Mouse (Mus musculus) bone marrow, adult 2 months (tissue): ENCODE measurements around the gene Plcb1. TPM values are rescaled to one million over a fixed set of nuclear protein-coding genes. Genes with fewer than 3 reads are reported as not detected.

Experiments used
- H3K27ac ChIP-seq: fragments of 200-500 bp; 2 replicates; pipeline ENCODE4 v1.5.1; 2012; ENCODE audit warnings: low read depth, mild to moderate bottlenecking, control low read depth, inconsistent platforms, low read length; ENCODE audit not compliant: control insufficient read depth, poor library complexity, insufficient read depth
- H3K4me1 ChIP-seq: fragments of 200-500 bp; 2 replicates; pipeline ENCODE4 v1.6.1; 2011; ENCODE audit warnings: low read length; ENCODE audit not compliant: control insufficient read depth, insufficient read depth
- H3K4me3 ChIP-seq: fragments of 200-500 bp; replicated peaks from 2 replicates; pipeline ENCODE3; 2011; ENCODE audit warnings: mild to moderate bottlenecking, low read depth, low read length, control low read depth; ENCODE audit not compliant: control insufficient read depth
- CTCF ChIP-seq: fragments of 200-500 bp; IDR thresholded peaks from 2 replicates; pipeline ENCODE4 v1.5.1; 2011; ENCODE audit warnings: low read length, control low read depth; ENCODE audit not compliant: control insufficient read depth, insufficient read depth
- POLR2A ChIP-seq: fragments of 200-500 bp; IDR thresholded peaks from 2 replicates; pipeline ENCODE4 v1.6.1; 2011; ENCODE audit warnings: low read depth, mild to moderate bottlenecking, control low read depth, low read length, borderline replicate concordance; ENCODE audit not compliant: control insufficient read depth
- WGBS: fragments of 180-500 bp; shearing (Covaris S2); methylation state at CpG from one replicate; pipeline ENCODE4 v1.1.7; 2018; 5-methylcytosine and 5-hydroxymethylcytosine counted together
- polyA plus RNA-seq: library from polyadenylated mRNA; stranded (reverse); fragments of >200 nt; gene quantifications from 2 replicates; pipeline ENCODE4 v1.2.4, GENCODE M21; 2011; ENCODE audit warnings: low replicate concordance; ENCODE audit not compliant: missing spikeins, insufficient read depth, insufficient read length

Gene Plcb1
- polyA plus RNA-seq, 1 experiment = 5.6 TPM

- Histone ChIP-seq H3K4me1 (no peaks in the 10 kb centered on the region), H3K4me3 (no peak overlapping the region), H3K27ac (no peak overlapping the region)
- TF ChIP-seq CTCF (no peak), POLR2A (no peak)
- 77% methylated on average over 4 of the region's 4 CpGs for WGBS
Measured at GRCm38 (mm10) chr2:135101292-135101691, 315.4 kb downstream of the Plcb1 start.

GRCm38 (mm10) chr2:135101943-135102342, 316.1 kb downstream of the Plcb1 start:
- H3K27ac ChIP-seq = no peak overlapping the region
- 90% methylated on average over 1 of the region's 1 CpGs for WGBS

GRCm38 (mm10) chr2:135106649-135107048, 320.8 kb downstream of the Plcb1 start:
- no peak overlapping the region for H3K4me3 ChIP-seq
- TF ChIP-seq POLR2A (no peak), CTCF (no peak)
- H3K4me1 ChIP-seq = no peaks in the 10 kb centered on the region
- 87% methylated on average over 4 of the region's 4 CpGs for WGBS
- H3K27ac ChIP-seq = no peak overlapping the region

More at GRCm38 (mm10) chr2:135101943-135102342, 316.1 kb downstream of the Plcb1 start:
- no peak overlapping the region for H3K4me3 ChIP-seq
- no peaks in the 10 kb centered on the region for H3K4me1 ChIP-seq
- TF ChIP-seq POLR2A (no peak), CTCF (no peak)

- Histone ChIP-seq H3K4me1 (no peaks in the 10 kb centered on the region), H3K4me3 (no peak overlapping the region), H3K27ac (no peak overlapping the region)
- 65% methylated on average over 2 of the region's 2 CpGs for WGBS
- no peak for TF ChIP-seq POLR2A
- TF ChIP-seq CTCF = no peak
Measured at GRCm38 (mm10) chr2:135108607-135109006, 322.7 kb downstream of the Plcb1 start.

- TF ChIP-seq POLR2A (no peak), CTCF (no peak)
- 75% methylated on average over 3 of the region's 3 CpGs for WGBS
- H3K4me3 ChIP-seq = no peak overlapping the region
- no peaks in the 10 kb centered on the region for H3K4me1 ChIP-seq
- H3K27ac ChIP-seq = no peak overlapping the region
Measured at GRCm38 (mm10) chr2:135114501-135115128, 328.7 kb downstream of the Plcb1 start.

- Histone ChIP-seq H3K27ac (no peak overlapping the region), H3K4me3 (no peak overlapping the region), H3K4me1 (no peaks in the 10 kb centered on the region)
- WGBS = 83% methylated on average over 4 of the region's 4 CpGs
- TF ChIP-seq CTCF (no peak), POLR2A (no peak)
Measured at GRCm38 (mm10) chr2:135123057-135123456, 337.2 kb downstream of the Plcb1 start.

- TF ChIP-seq CTCF (no peak), POLR2A (no peak)
- Histone ChIP-seq H3K4me3 (no peak overlapping the region), H3K27ac (no peak overlapping the region), H3K4me1 (no peaks in the 10 kb centered on the region)
- WGBS = 74% methylated on average over 4 of the region's 4 CpGs
Measured at GRCm38 (mm10) chr2:135123695-135124343, 338.0 kb downstream of the Plcb1 start.

GRCm38 (mm10) chr2:135140576-135140975, 354.7 kb downstream of the Plcb1 start:
- WGBS = 60% methylated on average over 8 of the region's 8 CpGs
- Histone ChIP-seq H3K4me3 (no peak overlapping the region), H3K4me1 (no peaks in the 10 kb centered on the region), H3K27ac (no peak overlapping the region)
- TF ChIP-seq POLR2A = no peak
- TF ChIP-seq CTCF = no peak
